Mouse (Mus musculus): Measurements from ENCODE around the gene Mei4. TPM values are rescaled to one million over a fixed set of nuclear protein-coding genes. Genes with fewer than 3 reads are reported as not detected.

Gene Mei4
- polyA plus RNA-seq (2014; fragmentation: Nextera tagmentation; extraction: Ambion mirVana), result 0.11 and 0.24 TPM in 2 replicates

DNA sequence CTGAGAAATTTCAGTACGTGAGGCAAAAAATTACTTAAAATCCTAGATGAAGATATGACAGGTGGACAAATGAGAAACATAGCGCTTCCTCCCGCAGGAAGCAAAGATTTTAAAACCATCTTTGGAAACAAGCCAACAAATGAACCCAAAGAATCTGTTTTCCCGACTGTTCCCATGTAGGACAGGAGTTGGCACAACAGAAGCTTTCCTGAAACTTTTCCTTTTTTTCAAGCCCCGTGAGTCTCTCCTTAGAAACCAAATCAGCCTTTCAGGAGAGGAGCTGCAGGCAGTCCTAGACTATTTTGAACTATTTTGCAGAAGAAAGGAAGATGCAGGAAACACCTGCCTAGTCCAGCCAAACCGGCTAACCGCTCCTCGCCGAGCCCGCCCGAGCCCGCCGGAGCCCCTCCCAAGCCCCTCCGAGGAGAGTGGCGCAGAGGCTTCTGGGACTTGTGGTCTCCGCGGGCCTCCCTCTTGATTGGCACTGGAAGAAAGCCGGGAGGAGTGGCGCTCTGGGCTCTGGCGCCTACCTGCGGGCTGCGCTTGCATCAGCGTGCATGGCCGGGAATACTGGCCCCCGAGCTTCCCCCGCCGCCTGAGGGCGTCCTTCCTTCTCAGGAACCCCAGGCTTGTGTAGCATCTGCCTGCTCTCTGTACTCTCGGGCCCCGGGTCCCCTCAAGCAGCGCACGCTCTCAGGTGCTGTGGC is at the start of gene Mei4:
Gene Mei4 (plus strand): TSS at position 490 of the 707 bp plus-strand sequence.
- peak within 1 kb of the TSS; percentile 84 for H3K4me2 ChIP-seq
- no peaks in the 10 kb centered on the region for H3K36me3 ChIP-seq (ENCODE audit: control insufficient read depth, insufficient read depth, low read length)
- no peak within 1 kb of the TSS for H3K27ac ChIP-seq (ENCODE audit: low read depth, low read length)
- H3K4me3 ChIP-seq (ENCODE audit: low read depth, low read length), result peak within 1 kb of the TSS; percentile 53
- peak; percentile 92 for ATAC-seq (replicated peaks; ENCODE audit: insufficient number of reproducible peaks, low FRiP score, low TSS enrichment)
- WGBS (ENCODE audit: insufficient replicate concordance), result 5% methylated on average over 32 of the region's 32 CpGs
- peaks cover 4% of the 10 kb centered on the region; the same call in 1 of the 2 replicates for H3K27me3 ChIP-seq (ENCODE audit: control insufficient read depth, insufficient read depth, low read length)
- no peaks in the 10 kb centered on the region for H3K4me1 ChIP-seq (ENCODE audit: control insufficient read depth, insufficient read depth, low read length)
- H3K9ac ChIP-seq (ENCODE audit: low read depth, low read length), result peak within 1 kb of the TSS; percentile 56; the same call in 1 of the 2 replicates
- no peaks in the 10 kb centered on the region for H3K9me3 ChIP-seq (replicated peaks; ENCODE audit: control insufficient read depth, low read length)

DNA sequence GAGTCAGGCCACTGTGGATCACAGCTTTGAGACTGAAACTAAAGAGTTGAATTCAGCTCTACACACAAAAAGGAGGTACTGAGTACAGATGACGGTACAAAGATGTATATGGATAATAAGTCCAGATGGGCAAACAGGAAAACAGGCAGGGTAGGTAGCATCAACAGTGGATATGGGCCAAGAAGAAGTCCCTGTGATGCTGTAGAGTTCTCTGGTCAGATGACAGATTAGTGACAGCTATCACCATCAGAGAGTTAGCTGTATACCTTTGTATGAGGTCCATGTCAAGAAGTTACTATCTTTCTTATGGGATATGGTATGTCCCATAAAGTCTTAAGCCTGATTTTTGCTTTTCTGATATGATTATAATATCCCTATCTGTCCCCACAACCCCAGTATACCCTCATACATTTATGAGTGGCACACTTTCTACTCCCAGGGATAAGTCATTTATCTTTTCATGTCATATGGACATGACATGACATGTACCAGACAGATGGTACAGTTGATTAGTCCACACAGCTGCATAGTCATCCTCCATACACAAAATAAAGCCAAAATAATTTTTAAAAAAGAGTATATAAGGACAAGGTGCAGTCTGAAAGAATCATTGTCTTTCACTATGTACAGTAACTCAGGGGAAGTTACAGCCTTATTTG is 43.6 kb upstream of the Mei4 start:
- H3K9ac ChIP-seq (ENCODE audit: low read depth, low read length), result no peak overlapping the region
- no peaks in the 10 kb centered on the region for H3K9me3 ChIP-seq (replicated peaks; ENCODE audit: control insufficient read depth, low read length)
- no peaks in the 10 kb centered on the region for H3K4me1 ChIP-seq (ENCODE audit: control insufficient read depth, insufficient read depth, low read length)
- ATAC-seq (replicated peaks; ENCODE audit: insufficient number of reproducible peaks, low FRiP score, low TSS enrichment), result no peak
- no peaks in the 10 kb centered on the region for H3K36me3 ChIP-seq (ENCODE audit: control insufficient read depth, insufficient read depth, low read length)
- H3K27ac ChIP-seq (ENCODE audit: low read depth, low read length), result no peak overlapping the region
- H3K4me3 ChIP-seq (ENCODE audit: low read depth, low read length), result no peak overlapping the region
- 79% methylated on average over 1 of the region's 1 CpGs for WGBS (ENCODE audit: insufficient replicate concordance)
- no peaks in the 10 kb centered on the region for H3K27me3 ChIP-seq (ENCODE audit: control insufficient read depth, insufficient read depth, low read length)
- no peak overlapping the region for H3K4me2 ChIP-seq

DNA sequence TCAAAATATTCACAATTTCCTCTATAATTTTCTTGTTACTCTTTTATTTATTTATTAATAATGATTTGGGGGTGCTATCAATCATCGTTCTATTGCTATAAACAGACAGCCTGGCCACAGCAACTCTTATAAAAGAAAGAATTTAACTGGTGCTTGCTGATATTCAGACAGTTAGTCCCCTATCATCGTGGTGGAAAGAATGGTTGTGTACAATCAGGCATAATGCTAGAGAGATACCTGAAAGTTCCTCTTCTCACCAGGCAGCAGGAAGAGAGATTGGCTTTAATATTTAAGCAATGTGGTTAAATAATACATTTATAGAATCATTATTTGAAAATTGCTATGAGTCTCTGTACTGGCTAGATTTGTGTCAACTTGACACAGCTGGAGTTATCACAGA is 35.9 kb upstream of the Mei4 start:
- Histone ChIP-seq H3K9me3 (replicated peaks; ENCODE audit: control insufficient read depth, low read length) (no peaks in the 10 kb centered on the region), H3K4me2 (no peak overlapping the region), H3K9ac (ENCODE audit: low read depth, low read length) (no peak overlapping the region), H3K27me3 (ENCODE audit: control insufficient read depth, insufficient read depth, low read length) (no peaks in the 10 kb centered on the region), H3K4me3 (ENCODE audit: low read depth, low read length) (no peak overlapping the region), H3K4me1 (ENCODE audit: control insufficient read depth, insufficient read depth, low read length) (no peaks in the 10 kb centered on the region), H3K27ac (ENCODE audit: low read depth, low read length) (no peak overlapping the region), H3K36me3 (ENCODE audit: control insufficient read depth, insufficient read depth, low read length) (no peaks in the 10 kb centered on the region)
- ATAC-seq (replicated peaks; ENCODE audit: insufficient number of reproducible peaks, low FRiP score, low TSS enrichment), result no peak
- WGBS (ENCODE audit: insufficient replicate concordance), result 72% methylated on average over 2 of the region's 2 CpGs

DNA sequence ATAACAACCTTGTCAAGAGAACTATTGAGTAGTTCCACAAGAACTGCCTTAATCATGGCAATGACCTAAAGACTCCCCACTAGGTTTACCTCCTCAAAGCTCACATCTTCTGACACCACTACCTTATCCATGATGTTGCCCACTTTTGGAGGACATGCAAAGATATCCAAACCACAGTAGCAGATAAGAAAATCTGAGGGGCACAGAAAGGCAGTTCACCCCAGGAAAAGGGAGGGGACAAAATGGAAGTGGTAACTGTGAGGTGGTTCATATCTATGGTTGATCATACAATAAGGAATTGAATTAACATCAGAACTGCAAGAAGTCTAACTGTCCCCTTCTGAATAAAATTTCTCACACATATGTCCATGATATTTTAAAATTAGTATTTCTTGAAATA is 29.4 kb upstream of the Mei4 start:
- Histone ChIP-seq H3K4me3 (ENCODE audit: low read depth, low read length) (no peak overlapping the region), H3K4me1 (ENCODE audit: control insufficient read depth, insufficient read depth, low read length) (no peaks in the 10 kb centered on the region), H3K27me3 (ENCODE audit: control insufficient read depth, insufficient read depth, low read length) (no peaks in the 10 kb centered on the region), H3K27ac (ENCODE audit: low read depth, low read length) (no peak overlapping the region), H3K9ac (ENCODE audit: low read depth, low read length) (no peak overlapping the region), H3K4me2 (no peak overlapping the region), H3K36me3 (ENCODE audit: control insufficient read depth, insufficient read depth, low read length) (no peaks in the 10 kb centered on the region), H3K9me3 (replicated peaks; ENCODE audit: control insufficient read depth, low read length) (no peaks in the 10 kb centered on the region)
- ATAC-seq (replicated peaks; ENCODE audit: insufficient number of reproducible peaks, low FRiP score, low TSS enrichment), result no peak

DNA sequence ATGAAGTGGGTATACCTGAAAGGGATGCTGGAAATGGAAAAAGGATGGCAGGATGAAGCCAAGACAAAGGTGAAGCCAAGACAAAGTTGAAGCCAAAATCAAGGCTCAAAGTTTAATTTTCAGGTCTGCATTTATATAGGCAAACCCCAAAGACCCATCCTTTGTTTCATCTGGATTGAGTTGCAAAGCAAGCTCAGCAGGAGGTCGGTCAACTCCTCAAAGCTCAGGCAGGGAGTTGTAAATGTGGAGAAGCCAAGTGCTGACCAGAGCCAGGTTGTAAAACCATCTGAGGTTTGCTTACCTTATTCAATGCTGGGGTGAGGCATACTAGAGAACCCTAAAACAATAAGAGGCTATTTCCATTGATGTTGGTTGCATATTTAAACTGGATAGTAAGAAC is 4.6 kb upstream of the Mei4 start:
- Histone ChIP-seq H3K4me2 (no peak overlapping the region), H3K9me3 (replicated peaks; ENCODE audit: control insufficient read depth, low read length) (no peaks in the 10 kb centered on the region), H3K4me3 (ENCODE audit: low read depth, low read length) (no peak overlapping the region), H3K27me3 (ENCODE audit: control insufficient read depth, insufficient read depth, low read length) (peaks cover 4% of the 10 kb centered on the region; the same call in 1 of the 2 replicates), H3K9ac (ENCODE audit: low read depth, low read length) (no peak overlapping the region), H3K36me3 (ENCODE audit: control insufficient read depth, insufficient read depth, low read length) (no peaks in the 10 kb centered on the region), H3K4me1 (ENCODE audit: control insufficient read depth, insufficient read depth, low read length) (no peaks in the 10 kb centered on the region), H3K27ac (ENCODE audit: low read depth, low read length) (no peak overlapping the region)
- WGBS (ENCODE audit: insufficient replicate concordance), result 21% methylated on average over 1 of the region's 1 CpGs
- no peak for ATAC-seq (replicated peaks; ENCODE audit: insufficient number of reproducible peaks, low FRiP score, low TSS enrichment)

DNA sequence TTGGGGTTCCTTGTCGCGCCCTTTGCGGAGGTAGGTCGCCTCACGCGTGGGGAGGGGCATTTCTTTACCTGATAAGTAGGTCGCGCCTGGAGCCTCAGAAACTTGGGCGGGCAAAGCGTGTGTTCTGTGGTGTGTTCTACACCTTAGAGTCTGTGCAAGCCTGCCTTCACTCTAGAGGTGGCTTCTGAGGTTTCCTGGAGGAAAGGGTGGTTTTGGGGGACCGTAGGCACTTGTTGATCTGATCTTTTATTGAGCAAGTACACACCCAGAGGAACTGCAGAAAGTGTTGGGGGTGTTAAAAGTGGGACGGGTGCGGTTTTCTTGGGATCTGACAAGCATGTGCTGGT is 391 bp downstream of the Mei4 start:
- H3K36me3 ChIP-seq (ENCODE audit: control insufficient read depth, insufficient read depth, low read length), result no peaks in the 10 kb centered on the region
- peak overlapping the region; percentile 53 for H3K4me3 ChIP-seq (ENCODE audit: low read depth, low read length)
- no peaks in the 10 kb centered on the region for H3K4me1 ChIP-seq (ENCODE audit: control insufficient read depth, insufficient read depth, low read length)
- no peaks in the 10 kb centered on the region for H3K9me3 ChIP-seq (replicated peaks; ENCODE audit: control insufficient read depth, low read length)
- ATAC-seq (replicated peaks; ENCODE audit: insufficient number of reproducible peaks, low FRiP score, low TSS enrichment), result no peak
- peaks cover 4% of the 10 kb centered on the region; the same call in 1 of the 2 replicates for H3K27me3 ChIP-seq (ENCODE audit: control insufficient read depth, insufficient read depth, low read length)
- 19% methylated on average over 13 of the region's 13 CpGs for WGBS (ENCODE audit: insufficient replicate concordance)
- peak overlapping the region; percentile 56; the same call in 1 of the 2 replicates for H3K9ac ChIP-seq (ENCODE audit: low read depth, low read length)
- H3K27ac ChIP-seq (ENCODE audit: low read depth, low read length), result no peak overlapping the region
- peak overlapping the region; percentile 84 for H3K4me2 ChIP-seq

DNA sequence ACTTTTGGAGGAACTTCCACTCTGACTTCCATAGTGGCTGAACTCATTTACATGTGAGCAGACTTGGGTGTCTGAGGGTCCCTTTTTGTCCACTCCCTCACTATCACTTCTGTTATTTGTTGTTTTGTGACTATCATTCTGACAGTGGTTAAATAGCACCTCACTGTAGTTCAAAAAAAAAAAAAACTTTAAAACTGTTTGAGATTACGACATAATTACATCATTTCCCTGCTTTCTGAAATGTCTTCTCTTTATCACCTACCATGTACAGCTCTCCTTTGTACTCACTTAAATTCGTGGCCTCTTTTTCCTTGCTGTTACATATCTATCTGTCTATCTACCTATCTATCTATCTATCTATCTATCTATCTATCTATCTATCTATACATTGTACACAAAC is 2.6 kb downstream of the Mei4 start:
- no peak overlapping the region for H3K4me3 ChIP-seq (ENCODE audit: low read depth, low read length)
- H3K4me1 ChIP-seq (ENCODE audit: control insufficient read depth, insufficient read depth, low read length), result no peaks in the 10 kb centered on the region
- no peak overlapping the region for H3K27ac ChIP-seq (ENCODE audit: low read depth, low read length)
- ATAC-seq (replicated peaks; ENCODE audit: insufficient number of reproducible peaks, low FRiP score, low TSS enrichment), result no peak
- no peak overlapping the region for H3K4me2 ChIP-seq
- H3K9ac ChIP-seq (ENCODE audit: low read depth, low read length), result no peak overlapping the region
- H3K27me3 ChIP-seq (ENCODE audit: control insufficient read depth, insufficient read depth, low read length), result peaks cover 4% of the 10 kb centered on the region; the same call in 1 of the 2 replicates
- 60% methylated on average over 2 of the region's 2 CpGs for WGBS (ENCODE audit: insufficient replicate concordance)
- no peaks in the 10 kb centered on the region for H3K9me3 ChIP-seq (replicated peaks; ENCODE audit: control insufficient read depth, low read length)
- no peaks in the 10 kb centered on the region for H3K36me3 ChIP-seq (ENCODE audit: control insufficient read depth, insufficient read depth, low read length)

DNA sequence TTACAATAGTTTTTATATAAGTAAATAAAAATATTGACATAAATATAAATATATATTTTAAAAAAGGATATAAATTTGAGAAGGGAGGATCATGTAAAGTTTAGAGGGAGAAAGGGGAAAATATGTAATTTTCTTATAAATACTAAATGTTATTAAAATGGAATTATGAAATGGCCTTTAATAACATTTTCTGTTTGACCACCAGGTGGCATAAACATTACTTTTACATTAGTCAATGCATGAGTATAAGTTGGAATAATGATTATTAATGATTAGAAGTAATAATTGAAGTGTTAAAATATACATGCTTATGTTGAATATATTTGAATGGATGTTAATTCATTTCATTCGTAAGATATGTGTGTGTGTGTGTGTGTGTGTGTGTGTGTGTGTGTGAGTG is 58.0 kb downstream of the Mei4 start:
- no peak overlapping the region for H3K9ac ChIP-seq (ENCODE audit: low read depth, low read length)
- ATAC-seq (replicated peaks; ENCODE audit: insufficient number of reproducible peaks, low FRiP score, low TSS enrichment), result no peak
- no peaks in the 10 kb centered on the region for H3K4me1 ChIP-seq (ENCODE audit: control insufficient read depth, insufficient read depth, low read length)
- H3K9me3 ChIP-seq (replicated peaks; ENCODE audit: control insufficient read depth, low read length), result no peaks in the 10 kb centered on the region
- no peak overlapping the region for H3K4me2 ChIP-seq
- WGBS (ENCODE audit: insufficient replicate concordance), result 82% methylated on average over 1 of the region's 1 CpGs
- H3K27me3 ChIP-seq (ENCODE audit: control insufficient read depth, insufficient read depth, low read length), result no peaks in the 10 kb centered on the region
- no peak overlapping the region for H3K4me3 ChIP-seq (ENCODE audit: low read depth, low read length)
- no peaks in the 10 kb centered on the region for H3K36me3 ChIP-seq (ENCODE audit: control insufficient read depth, insufficient read depth, low read length)
- H3K27ac ChIP-seq (ENCODE audit: low read depth, low read length), result no peak overlapping the region

DNA sequence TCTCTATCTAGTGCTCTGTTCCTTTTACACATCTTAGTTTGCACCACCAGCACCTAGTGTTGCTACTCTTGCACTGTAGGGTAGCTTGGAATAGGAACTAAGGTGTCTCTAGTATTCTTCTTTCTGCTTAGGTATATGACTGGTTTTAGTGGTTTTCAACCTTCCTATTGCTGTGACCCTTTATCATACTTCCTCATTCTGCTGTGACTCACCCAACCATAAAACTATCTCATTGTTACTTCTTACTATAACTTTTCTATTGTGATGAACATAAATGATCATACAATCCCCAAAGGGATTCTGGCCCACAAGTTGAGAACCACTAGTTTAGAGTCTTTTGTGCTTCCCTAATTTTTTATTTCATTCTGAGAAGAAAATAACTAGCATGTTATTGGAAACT is 61.3 kb downstream of the Mei4 start:
- Histone ChIP-seq H3K9me3 (replicated peaks; ENCODE audit: control insufficient read depth, low read length) (no peaks in the 10 kb centered on the region), H3K4me1 (ENCODE audit: control insufficient read depth, insufficient read depth, low read length) (no peaks in the 10 kb centered on the region), H3K27ac (ENCODE audit: low read depth, low read length) (no peak overlapping the region), H3K36me3 (ENCODE audit: control insufficient read depth, insufficient read depth, low read length) (no peaks in the 10 kb centered on the region), H3K4me3 (ENCODE audit: low read depth, low read length) (no peak overlapping the region), H3K4me2 (no peak overlapping the region), H3K9ac (ENCODE audit: low read depth, low read length) (no peak overlapping the region), H3K27me3 (ENCODE audit: control insufficient read depth, insufficient read depth, low read length) (no peaks in the 10 kb centered on the region)
- no peak for ATAC-seq (replicated peaks; ENCODE audit: insufficient number of reproducible peaks, low FRiP score, low TSS enrichment)

Measured in heart, embryonic 11.5 days (tissue).